Mouse (Mus musculus) hindbrain, embryonic 12.5 days (tissue): ENCODE measurements around the gene Kctd6. TPM values are rescaled to one million over a fixed set of nuclear protein-coding genes. Genes with fewer than 3 reads are reported as not detected.

Source experiments
- ATAC-seq: fragments of 200-750 bp; cut with Nextera tagmentation; 2 replicates; pipeline ENCODE4 v1.8.0; 2017; ENCODE audit warnings: moderate TSS enrichment; ENCODE audit not compliant: low FRiP score
- H3K27ac ChIP-seq: fragments of 300-500 bp; sonication (generic); 2 replicates; pipeline ENCODE4 v1.5.1; 2016; ENCODE audit warnings: mild to moderate bottlenecking
- H3K27me3 ChIP-seq: fragments of 300-500 bp; sonication (generic); 2 replicates; pipeline ENCODE4 v1.6.1; 2016; ENCODE audit warnings: mild to moderate bottlenecking
- H3K36me3 ChIP-seq: fragments of 300-500 bp; sonication (generic); 2 replicates; pipeline ENCODE4 v1.6.1; 2016; ENCODE audit warnings: mild to moderate bottlenecking
- H3K4me1 ChIP-seq: fragments of 300-500 bp; sonication (generic); 2 replicates; pipeline ENCODE4 v1.6.1; 2016
- H3K4me2 ChIP-seq: fragments of 300-500 bp; sonication (generic); replicated peaks from 2 replicates; pipeline ENCODE4 v1.6.1; 2016; ENCODE audit warnings: mild to moderate bottlenecking
- H3K4me3 ChIP-seq: fragments of 300-500 bp; sonication (generic); 2 replicates; pipeline ENCODE4 v1.5.1; 2016; ENCODE audit warnings: mild to moderate bottlenecking
- H3K9ac ChIP-seq: fragments of 300-500 bp; sonication (generic); 2 replicates; pipeline ENCODE4 v1.6.1; 2016; ENCODE audit warnings: mild to moderate bottlenecking, moderate library complexity
- H3K9me3 ChIP-seq: fragments of 300-500 bp; sonication (generic); replicated peaks from 2 replicates; pipeline ENCODE4 v1.6.1; 2016; ENCODE audit warnings: mild to moderate bottlenecking
- WGBS: fragments of 180-500 bp; shearing (Covaris S2); methylation state at CpG from one replicate; pipeline ENCODE4 v1.1.7; 2016; 5-methylcytosine and 5-hydroxymethylcytosine counted together
- polyA plus RNA-seq: library from polyadenylated mRNA; unstranded; fragments of >200 nt; fragmentation: Nextera tagmentation; extraction: Ambion mirVana; gene quantifications from 2 replicates; pipeline ENCODE4 v1.2.1, GENCODE M21; 2016

Gene Kctd6
- polyA plus RNA-seq, 1 experiment from 2014 or later, result 16.0 TPM

DNA sequence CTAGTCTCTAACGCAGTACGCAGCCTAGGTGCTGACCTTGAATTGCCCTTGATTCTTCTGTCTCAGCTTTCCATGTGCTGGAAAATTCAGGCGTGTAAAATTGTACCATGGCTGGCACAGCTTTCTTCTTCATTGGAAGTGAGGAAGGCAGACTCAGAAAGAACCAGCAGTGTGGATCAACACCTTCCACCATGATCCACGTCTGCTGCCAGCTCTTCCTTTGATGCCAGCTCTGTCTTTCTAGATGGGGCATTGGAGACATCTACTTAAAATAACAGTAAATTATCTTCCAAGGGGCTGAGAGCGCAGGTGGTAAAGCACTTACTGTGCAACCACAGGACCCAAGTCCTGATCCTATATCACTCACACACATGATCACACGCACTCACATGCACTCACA, 21.2 kb upstream of the Kctd6 start:
- Histone ChIP-seq H3K4me2 (no peak overlapping the region), H3K36me3 (no peaks in the 10 kb centered on the region), H3K27ac (no peak overlapping the region), H3K4me1 (no peaks in the 10 kb centered on the region), H3K4me3 (no peak overlapping the region), H3K27me3 (no peaks in the 10 kb centered on the region), H3K9me3 (no peaks in the 10 kb centered on the region), H3K9ac (no peak overlapping the region)
- ATAC-seq, result no peak
- 92% methylated on average over 6 of the region's 6 CpGs for WGBS

DNA sequence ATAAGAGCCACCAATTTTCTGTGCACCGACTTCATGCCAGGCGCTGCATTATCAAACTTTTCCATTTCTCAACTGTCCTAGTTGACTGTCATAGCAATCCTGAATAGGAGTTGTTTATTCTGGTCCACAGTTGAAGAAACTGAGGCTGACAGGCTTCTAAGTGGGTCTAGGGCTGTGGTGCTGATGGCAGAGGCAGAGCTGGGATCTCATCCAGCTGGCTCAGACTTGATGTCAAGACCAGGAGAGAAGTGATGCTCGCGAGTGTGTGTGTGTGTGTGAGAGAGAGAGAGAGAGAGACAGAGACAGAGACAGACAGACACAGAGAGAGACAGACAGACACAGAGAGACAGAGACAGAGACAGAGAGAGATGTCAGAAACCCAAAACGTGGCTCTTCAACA, 13.2 kb upstream of the Kctd6 start:
- Histone ChIP-seq H3K9ac (no peak overlapping the region), H3K4me1 (no peaks in the 10 kb centered on the region), H3K4me2 (no peak overlapping the region), H3K4me3 (no peak overlapping the region), H3K9me3 (no peaks in the 10 kb centered on the region), H3K36me3 (no peaks in the 10 kb centered on the region), H3K27me3 (no peaks in the 10 kb centered on the region), H3K27ac (no peak overlapping the region)
- 85% methylated on average over 5 of the region's 5 CpGs for WGBS
- no peak for ATAC-seq

DNA sequence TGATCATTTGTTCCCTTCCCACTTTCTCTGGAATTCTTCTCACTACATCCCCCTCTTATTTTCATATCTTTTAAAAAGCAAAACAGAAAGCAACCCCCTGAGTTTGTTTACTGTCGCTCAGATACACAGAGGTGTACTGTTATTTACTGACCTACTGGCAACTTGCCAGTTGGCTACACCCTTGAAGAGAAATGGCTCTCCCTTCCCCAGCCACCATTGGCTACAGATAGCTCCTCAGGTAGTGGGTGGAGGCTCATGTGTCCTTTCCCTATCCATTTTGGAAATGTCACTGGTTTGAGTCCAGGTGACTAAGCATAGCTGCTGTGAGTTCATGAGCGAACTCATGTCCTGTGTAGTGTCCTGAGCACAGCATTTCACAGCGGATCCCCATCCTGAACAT, 12.2 kb upstream of the Kctd6 start:
- ATAC-seq, result no peak
- peaks cover 2% of the 10 kb centered on the region; the same call in 1 of the 2 replicates for H3K4me1 ChIP-seq
- no peaks in the 10 kb centered on the region for H3K27me3 ChIP-seq
- no peaks in the 10 kb centered on the region for H3K9me3 ChIP-seq
- no peak overlapping the region for H3K27ac ChIP-seq
- H3K4me2 ChIP-seq, result no peak overlapping the region
- no peak overlapping the region for H3K4me3 ChIP-seq
- no peak overlapping the region for H3K9ac ChIP-seq
- H3K36me3 ChIP-seq, result no peaks in the 10 kb centered on the region
- 87% methylated on average over 3 of the region's 3 CpGs for WGBS

DNA sequence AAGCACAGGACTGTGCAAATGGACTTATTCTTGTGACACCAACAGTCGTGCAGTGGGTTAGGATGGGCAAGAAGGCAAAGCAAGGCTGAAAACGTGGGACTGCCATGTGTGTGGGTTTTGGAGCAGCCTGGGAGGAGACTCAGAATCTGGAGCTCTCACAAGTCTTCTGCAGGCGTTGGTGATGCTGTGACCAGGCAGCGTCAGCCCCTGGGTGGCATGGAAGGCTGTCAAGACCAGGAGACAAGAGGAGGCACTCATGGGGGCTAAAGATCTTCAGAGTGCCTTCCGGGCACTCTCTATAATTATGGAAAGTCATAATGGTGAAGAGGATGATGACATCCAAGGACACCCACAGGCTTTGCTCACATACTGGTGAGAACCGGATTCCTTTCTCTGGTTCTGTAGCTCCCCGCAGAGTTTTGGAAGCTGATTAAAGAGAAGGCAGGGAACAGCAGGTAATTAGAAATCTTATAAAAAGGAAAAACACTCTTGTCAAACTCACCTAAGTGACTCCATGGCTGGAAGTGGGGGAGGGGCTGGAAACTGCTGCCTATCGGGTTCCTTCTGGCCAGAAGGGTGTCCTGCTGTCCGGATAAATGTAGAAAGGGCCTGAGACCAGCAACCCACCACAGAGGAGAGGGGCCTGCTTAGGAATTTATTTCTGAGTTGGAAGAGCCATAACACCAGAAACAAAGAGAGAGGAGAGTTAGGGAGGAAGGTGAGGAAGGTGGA, 7.6 kb upstream of the Kctd6 start:
- Histone ChIP-seq H3K4me1 (peaks cover 11% of the 10 kb centered on the region), H3K9me3 (no peaks in the 10 kb centered on the region), H3K9ac (no peak overlapping the region), H3K27me3 (no peaks in the 10 kb centered on the region), H3K4me2 (no peak overlapping the region), H3K27ac (no peak overlapping the region), H3K4me3 (no peak overlapping the region), H3K36me3 (no peaks in the 10 kb centered on the region)
- WGBS, result 49% methylated on average over 9 of the region's 9 CpGs
- no peak for ATAC-seq

DNA sequence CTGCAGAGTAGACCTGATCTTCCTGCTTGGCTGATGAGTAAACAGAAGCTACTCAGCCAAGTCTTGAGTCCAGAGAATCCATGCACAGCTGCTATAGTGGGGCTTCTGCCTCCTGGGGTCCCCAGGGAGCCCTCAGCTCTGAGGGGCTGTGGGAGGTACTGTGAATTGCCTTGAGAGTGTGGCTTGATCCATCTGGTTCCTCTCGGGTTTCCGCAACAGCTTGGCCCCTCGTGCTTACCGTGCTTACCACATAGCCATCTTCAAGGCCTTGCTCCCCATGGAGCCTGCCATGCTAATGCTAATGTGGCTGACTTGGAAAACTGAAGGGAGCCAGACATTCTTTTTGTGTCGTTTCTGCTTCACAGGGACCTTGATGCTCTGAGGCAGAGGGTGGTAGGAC, 6.8 kb upstream of the Kctd6 start:
- no peaks in the 10 kb centered on the region for H3K9me3 ChIP-seq
- peaks cover 11% of the 10 kb centered on the region for H3K4me1 ChIP-seq
- no peak overlapping the region for H3K4me2 ChIP-seq
- H3K27ac ChIP-seq, result peak overlapping the region; percentile 55; the same call in 1 of the 2 replicates
- no peak overlapping the region for H3K9ac ChIP-seq
- peak; percentile 62 for ATAC-seq
- H3K27me3 ChIP-seq, result no peaks in the 10 kb centered on the region
- H3K36me3 ChIP-seq, result no peaks in the 10 kb centered on the region
- H3K4me3 ChIP-seq, result no peak overlapping the region
- 10% methylated on average over 5 of the region's 5 CpGs for WGBS

DNA sequence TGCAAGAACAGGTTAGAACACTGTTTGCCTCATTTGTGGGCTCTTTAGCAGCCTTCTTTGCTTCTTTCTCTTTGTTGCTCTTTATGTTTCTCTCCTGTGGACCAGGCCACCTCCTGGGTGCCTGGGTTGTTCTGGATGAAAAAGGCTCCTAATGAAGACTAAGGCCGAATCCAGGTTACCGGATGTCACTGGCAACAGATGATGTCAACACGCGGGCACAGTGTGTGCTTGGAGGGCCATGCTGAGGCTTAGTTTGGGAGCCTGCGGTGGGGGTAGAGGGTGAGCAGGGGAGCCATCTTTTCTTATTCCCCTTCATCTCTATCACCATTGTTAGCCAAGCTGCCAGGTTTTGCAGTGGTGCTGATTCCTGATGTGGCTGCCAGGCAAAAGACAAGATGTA, 6.4 kb upstream of the Kctd6 start:
- Histone ChIP-seq H3K9me3 (no peaks in the 10 kb centered on the region), H3K9ac (no peak overlapping the region), H3K27ac (peak overlapping the region; percentile 55; the same call in 1 of the 2 replicates), H3K4me2 (no peak overlapping the region), H3K4me3 (no peak overlapping the region), H3K4me1 (peaks cover 11% of the 10 kb centered on the region), H3K27me3 (no peaks in the 10 kb centered on the region), H3K36me3 (no peaks in the 10 kb centered on the region)
- WGBS, result 52% methylated on average over 5 of the region's 5 CpGs
- no peak for ATAC-seq

DNA sequence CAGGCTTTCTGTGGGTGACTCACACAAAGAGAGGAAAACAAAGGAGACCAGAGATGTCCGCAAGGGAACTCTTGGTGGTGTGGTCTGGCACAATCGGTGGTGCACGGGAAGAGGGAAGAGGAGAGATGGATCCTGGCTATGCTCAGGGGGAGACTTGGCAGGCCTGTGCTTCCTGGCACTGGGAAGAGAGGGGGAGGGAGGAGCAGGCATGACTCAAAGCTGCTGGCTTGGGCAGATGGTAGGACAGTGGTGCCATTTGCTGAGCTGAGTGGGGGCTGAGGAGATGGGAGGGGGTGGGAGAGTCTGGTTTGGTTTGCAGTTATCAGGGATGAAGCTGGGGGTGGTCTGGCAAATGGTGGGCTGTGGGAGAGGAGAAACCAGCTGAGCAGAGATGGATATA, 5.1 kb upstream of the Kctd6 start:
- Histone ChIP-seq H3K4me3 (no peak overlapping the region), H3K9me3 (no peaks in the 10 kb centered on the region), H3K27me3 (no peaks in the 10 kb centered on the region), H3K9ac (no peak overlapping the region), H3K4me2 (no peak overlapping the region), H3K27ac (no peak overlapping the region), H3K4me1 (peaks cover 11% of the 10 kb centered on the region), H3K36me3 (no peaks in the 10 kb centered on the region)
- WGBS, result 73% methylated on average over 3 of the region's 3 CpGs
- ATAC-seq, result no peak

DNA sequence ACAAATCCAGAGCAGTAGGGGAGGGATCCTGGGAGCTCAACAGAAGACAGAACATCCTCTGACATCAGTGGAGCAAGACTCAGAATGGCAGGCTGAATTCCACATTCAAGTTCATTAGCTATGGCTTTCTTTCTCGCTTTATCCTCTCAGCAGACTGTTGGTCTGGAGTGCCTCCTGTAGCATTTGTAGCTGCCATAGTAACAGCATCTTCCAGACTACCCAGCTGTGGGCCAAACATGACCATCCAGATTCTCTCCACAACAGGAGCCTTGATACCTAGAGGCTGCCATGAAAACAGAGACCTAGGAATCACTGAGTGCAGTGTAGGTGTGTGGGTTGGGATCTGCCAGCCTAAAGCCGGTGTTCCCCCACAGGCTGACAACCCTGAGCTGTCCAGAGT, 4.0 kb upstream of the Kctd6 start:
- no peak overlapping the region for H3K4me3 ChIP-seq
- H3K9ac ChIP-seq, result no peak overlapping the region
- H3K9me3 ChIP-seq, result no peaks in the 10 kb centered on the region
- H3K36me3 ChIP-seq, result no peaks in the 10 kb centered on the region
- peaks cover 2% of the 10 kb centered on the region; the same call in 1 of the 2 replicates for H3K27me3 ChIP-seq
- 84% methylated on average over 2 of the region's 2 CpGs for WGBS
- peaks cover 15% of the 10 kb centered on the region for H3K4me1 ChIP-seq
- no peak overlapping the region for H3K27ac ChIP-seq
- ATAC-seq, result no peak
- H3K4me2 ChIP-seq, result no peak overlapping the region

DNA sequence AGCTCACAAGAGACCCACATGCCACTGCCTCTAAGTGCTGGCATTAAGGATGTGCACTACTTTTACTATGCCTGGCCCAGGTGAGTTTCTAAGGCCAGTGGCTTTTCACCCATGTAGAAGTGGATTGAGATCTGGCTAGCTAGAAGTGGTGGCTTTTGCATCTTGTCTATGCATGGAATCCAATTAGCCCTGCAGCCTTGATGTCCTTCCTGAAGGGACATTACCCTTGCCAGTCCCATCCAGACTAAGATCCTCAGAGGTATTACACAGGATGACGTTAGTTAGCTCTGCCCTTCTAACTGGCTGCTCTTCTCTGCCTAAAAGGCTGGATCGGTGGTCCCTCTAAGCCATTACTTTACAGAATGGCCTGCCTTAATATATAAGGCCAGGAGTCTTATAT, 944 bp upstream of the Kctd6 start:
- Histone ChIP-seq H3K27ac (no peak overlapping the region), H3K4me3 (no peak overlapping the region), H3K36me3 (no peaks in the 10 kb centered on the region), H3K4me2 (no peak overlapping the region), H3K9me3 (no peaks in the 10 kb centered on the region), H3K9ac (no peak overlapping the region), H3K27me3 (peaks cover 24% of the 10 kb centered on the region), H3K4me1 (peaks cover 15% of the 10 kb centered on the region)
- no peak for ATAC-seq
- 88% methylated on average over 2 of the region's 2 CpGs for WGBS

DNA sequence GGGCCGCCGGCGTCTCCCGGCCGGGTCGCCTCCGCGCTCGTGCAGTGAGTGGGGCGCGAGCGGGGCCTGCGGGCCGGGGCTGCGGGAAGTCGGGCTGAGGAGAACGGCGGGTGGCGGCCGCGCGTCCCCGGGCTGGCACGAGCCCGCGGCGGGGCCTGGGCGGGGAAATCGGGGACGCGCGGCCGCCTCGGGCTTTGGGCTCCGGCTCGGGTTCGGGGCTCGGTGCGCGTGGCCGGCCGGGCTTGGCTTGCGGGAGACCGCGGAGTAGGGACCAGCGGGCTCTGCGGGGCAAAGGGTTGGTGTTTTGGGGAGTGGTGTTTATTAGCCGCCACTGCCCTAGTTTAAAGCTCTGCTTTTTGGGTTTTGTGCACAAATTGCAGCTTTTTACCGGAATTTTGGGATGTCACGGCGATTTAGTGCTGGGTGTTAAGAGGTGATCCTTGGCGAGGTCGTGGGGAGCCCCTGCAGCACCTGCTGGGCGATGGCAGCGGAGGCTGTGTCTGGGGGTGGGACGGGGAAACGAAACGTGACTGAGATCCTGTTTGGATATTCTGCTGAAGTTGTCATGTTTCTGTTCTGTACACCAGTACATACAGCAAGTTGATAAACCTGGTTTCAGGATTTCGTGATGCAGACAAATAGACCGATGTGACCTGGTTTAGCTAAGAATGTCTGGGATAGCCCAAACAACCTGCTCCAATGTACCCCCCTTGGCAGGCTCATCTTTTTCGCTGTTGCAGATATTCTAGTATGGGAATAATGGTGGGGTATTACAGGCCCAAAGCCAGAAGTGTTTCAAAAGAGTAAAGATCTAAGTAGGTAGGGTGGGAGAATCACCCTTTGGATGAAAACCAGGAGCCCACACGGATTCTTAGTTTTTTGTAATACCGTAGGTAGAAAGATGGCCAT, 613 bp downstream of the Kctd6 start:
- Histone ChIP-seq H3K36me3 (no peaks in the 10 kb centered on the region), H3K9ac (peak overlapping the region; percentile 85), H3K27ac (peak overlapping the region; percentile 84), H3K9me3 (no peaks in the 10 kb centered on the region), H3K4me3 (peak overlapping the region; percentile 65), H3K27me3 (peaks cover 25% of the 10 kb centered on the region), H3K4me2 (peak overlapping the region; percentile 68), H3K4me1 (peaks cover 25% of the 10 kb centered on the region)
- 3% methylated on average over 41 of the region's 63 CpGs for WGBS
- peak; percentile 90 for ATAC-seq

DNA sequence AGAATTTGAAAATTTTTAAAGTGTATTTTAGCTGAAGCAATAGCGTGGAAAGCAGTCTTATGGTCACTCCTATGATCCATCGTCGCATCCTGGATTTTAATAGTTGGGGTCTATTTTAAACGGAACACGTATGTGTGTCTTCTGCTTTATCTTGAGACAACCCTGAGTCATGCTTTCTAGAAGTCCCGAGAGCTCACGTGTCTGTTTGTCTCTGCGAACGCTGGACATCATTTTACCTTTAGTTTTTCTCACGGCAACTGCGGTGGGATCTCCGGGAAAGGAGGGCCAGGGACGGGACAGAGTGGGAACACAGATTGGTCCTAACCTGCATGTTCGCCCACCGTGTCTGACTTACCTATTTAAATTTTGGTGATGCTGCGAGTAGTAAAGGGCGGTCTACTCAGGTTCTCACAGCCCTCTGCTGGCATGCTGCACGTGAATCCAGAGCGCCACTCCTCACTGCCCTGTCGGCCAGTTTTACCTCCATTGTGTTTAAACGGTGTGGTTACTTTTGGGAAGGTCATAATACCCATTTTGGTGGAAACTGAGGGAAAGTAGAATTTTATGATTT, 1.4 kb downstream of the Kctd6 start:
- peak overlapping the region; percentile 65 for H3K4me3 ChIP-seq
- H3K9ac ChIP-seq, result no peak overlapping the region
- H3K9me3 ChIP-seq, result no peaks in the 10 kb centered on the region
- peaks cover 25% of the 10 kb centered on the region for H3K27me3 ChIP-seq
- no peaks in the 10 kb centered on the region for H3K36me3 ChIP-seq
- no peak for ATAC-seq
- peak overlapping the region; percentile 68 for H3K4me2 ChIP-seq
- 14% methylated on average over 21 of the region's 21 CpGs for WGBS
- H3K4me1 ChIP-seq, result peaks cover 25% of the 10 kb centered on the region
- H3K27ac ChIP-seq, result no peak overlapping the region

DNA sequence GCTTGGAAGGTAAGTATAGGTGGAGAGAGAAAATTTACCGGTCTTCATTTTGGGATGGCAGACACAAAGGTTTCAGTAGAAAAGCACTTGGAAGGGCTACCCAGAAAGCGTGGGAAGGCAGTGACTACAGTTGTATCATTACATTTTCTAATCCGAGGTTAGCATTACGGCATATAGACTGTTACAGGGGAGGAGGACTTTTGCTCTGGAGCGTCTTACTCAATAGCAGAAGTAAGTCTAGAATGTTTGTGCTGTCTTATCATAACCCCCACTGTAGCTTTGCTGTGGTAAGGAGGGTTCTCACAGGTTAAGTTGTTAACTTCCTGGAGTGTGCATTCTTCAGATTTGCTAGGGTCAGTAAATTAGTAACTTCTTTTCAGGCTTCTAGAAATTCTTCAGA, 2.2 kb downstream of the Kctd6 start:
- Histone ChIP-seq H3K4me2 (0 out of 2 replicates have a peak overlapping the region, but pooled peaks have one; percentile 68), H3K27me3 (peaks cover 25% of the 10 kb centered on the region), H3K4me3 (0 out of 2 replicates have a peak overlapping the region, but pooled peaks have one; percentile 65), H3K9me3 (no peaks in the 10 kb centered on the region), H3K36me3 (no peaks in the 10 kb centered on the region), H3K9ac (no peak overlapping the region), H3K27ac (no peak overlapping the region), H3K4me1 (peaks cover 25% of the 10 kb centered on the region)
- ATAC-seq, result no peak
- WGBS, result 71% methylated on average over 5 of the region's 5 CpGs
